Mouse (Mus musculus): ENCODE data around the gene Spata16. TPM values are rescaled to one million over a fixed set of nuclear protein-coding genes. Genes with fewer than 3 reads are reported as not detected.
"Not testable (repeated sequence)": the region's sequence is repeated elsewhere in the genome, so short reads cannot be mapped to it uniquely, and the experiment has no call there.

Spata16 gene
- not detected in 2 replicates for polyA plus RNA-seq (2016; fragmentation: Nextera tagmentation; extraction: Ambion mirVana)

DNA sequence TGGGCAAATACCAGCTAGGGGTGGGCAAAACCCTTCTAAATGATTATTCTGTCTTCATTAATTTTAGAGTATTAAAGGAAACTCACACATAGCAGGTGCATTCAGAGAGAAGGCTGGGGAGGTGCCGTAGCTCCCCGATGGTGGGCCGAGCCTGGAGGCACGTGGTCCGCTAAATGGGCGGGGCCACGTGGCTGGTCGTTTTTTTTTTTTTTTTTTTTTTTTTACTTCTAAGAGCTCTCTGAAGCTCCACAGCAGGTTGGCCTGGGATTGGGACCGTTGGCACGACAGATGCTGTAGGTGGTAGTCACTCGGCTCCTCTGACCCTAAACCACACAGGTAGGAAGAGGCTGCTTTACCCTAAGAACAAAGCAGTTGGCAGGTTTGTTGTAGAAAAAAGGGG is at the start of gene Spata16:
Gene Spata16 (plus strand): TSS at position 219 of the 400 bp plus-strand sequence.
- 73% methylated on average over 11 of the region's 11 CpGs for WGBS
- DNase-seq (ENCODE audit: low spot score): no peak

DNA sequence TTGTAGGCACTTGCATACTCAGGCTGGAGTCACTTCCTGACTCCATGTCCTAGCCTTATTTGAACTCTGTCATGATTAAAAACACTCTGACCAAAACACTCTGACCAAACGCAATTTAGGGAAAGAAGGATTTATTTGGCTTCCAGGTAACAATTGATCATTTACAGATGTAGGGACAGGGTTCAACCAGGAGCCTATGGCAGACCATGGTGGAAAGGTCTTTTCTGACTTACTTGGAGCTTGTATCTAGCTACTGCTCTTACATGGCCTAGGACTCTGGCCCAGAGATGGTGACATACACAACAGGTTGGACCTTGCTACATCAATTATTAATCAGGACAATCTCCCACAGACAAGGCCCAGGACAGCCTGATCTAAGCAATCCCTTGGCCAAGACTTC is 32.6 kb upstream of the Spata16 start:
- Histone ChIP-seq H3K4me1 (no peaks in the 10 kb centered on the region), H3K36me3 (replicated peaks) (no peaks in the 10 kb centered on the region), H3K27me3 (replicated peaks; ENCODE audit: low read depth, poor library complexity, severe bottlenecking) (no peaks in the 10 kb centered on the region), H3K9me3 (no peaks in the 10 kb centered on the region), H3K4me3 (no peak overlapping the region), H3K27ac (replicated peaks) (no peak overlapping the region)
- 73% methylated on average over 1 of the region's 1 CpGs for WGBS
- no peak for DNase-seq (ENCODE audit: low spot score)

More for the DNA sequence above, at the start of gene Spata16:
- Histone ChIP-seq H3K4me3 (no peak within 1 kb of the TSS), H3K9me3 (no peaks in the 10 kb centered on the region), H3K27me3 (replicated peaks; ENCODE audit: low read depth, poor library complexity, severe bottlenecking) (no peaks in the 10 kb centered on the region), H3K27ac (replicated peaks) (no peak within 1 kb of the TSS), H3K4me1 (peaks cover 4% of the 10 kb centered on the region; the same call in 1 of the 2 replicates), H3K36me3 (replicated peaks) (no peaks in the 10 kb centered on the region)

DNA sequence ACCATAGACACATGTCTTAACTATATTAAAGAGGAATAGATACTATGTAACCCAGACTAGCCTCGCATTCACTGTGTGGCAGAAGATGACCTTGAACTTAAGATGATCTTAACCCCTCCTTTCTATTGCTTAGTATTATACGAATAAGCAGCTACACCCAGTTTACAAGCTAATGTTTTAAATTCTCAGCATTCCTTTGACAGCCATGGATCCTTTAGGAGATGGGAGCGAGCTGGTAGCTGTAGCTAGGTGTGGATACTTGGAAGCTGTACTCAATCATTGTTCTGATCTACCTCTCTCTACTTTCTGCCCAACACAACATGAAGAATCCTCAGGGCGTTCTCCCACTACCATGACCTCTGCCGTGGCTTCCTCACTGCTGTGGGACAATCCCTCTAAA is 28.9 kb upstream of the Spata16 start:
- H3K4me3 ChIP-seq: no peak overlapping the region
- H3K9me3 ChIP-seq: no peaks in the 10 kb centered on the region
- 85% methylated on average over 5 of the region's 5 CpGs for WGBS
- DNase-seq (ENCODE audit: low spot score): no peak
- no peak overlapping the region for H3K27ac ChIP-seq (replicated peaks)
- no peaks in the 10 kb centered on the region for H3K27me3 ChIP-seq (replicated peaks; ENCODE audit: low read depth, poor library complexity, severe bottlenecking)
- no peaks in the 10 kb centered on the region for H3K4me1 ChIP-seq
- H3K36me3 ChIP-seq (replicated peaks): no peaks in the 10 kb centered on the region

DNA sequence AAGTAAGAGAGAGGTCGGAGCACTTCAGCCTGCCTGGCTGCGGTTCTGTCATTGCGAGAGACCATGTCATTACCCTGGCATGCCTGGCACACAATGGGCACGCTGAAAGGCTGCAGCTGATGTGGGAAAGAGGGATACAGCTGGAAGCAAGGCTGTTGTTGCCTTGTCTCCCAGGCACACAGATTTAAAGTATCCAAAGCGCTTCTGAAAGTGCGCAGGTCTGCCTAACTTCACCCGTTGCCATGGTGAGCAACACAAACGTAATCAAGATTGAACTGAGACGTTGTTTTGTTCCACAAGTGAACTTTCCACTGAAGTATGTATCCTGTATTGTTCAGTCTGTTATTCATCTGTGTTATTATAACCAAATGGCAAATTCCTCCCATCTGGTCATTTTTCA is 1.8 kb downstream of the Spata16 start:
- DNase-seq (ENCODE audit: low spot score): no peak
- 80% methylated on average over 9 of the region's 9 CpGs for WGBS
- Histone ChIP-seq H3K27ac (replicated peaks) (no peak overlapping the region), H3K4me3 (no peak overlapping the region), H3K27me3 (replicated peaks; ENCODE audit: low read depth, poor library complexity, severe bottlenecking) (no peaks in the 10 kb centered on the region), H3K36me3 (replicated peaks) (no peaks in the 10 kb centered on the region), H3K9me3 (no peaks in the 10 kb centered on the region), H3K4me1 (peaks cover 4% of the 10 kb centered on the region; the same call in 1 of the 2 replicates)

DNA sequence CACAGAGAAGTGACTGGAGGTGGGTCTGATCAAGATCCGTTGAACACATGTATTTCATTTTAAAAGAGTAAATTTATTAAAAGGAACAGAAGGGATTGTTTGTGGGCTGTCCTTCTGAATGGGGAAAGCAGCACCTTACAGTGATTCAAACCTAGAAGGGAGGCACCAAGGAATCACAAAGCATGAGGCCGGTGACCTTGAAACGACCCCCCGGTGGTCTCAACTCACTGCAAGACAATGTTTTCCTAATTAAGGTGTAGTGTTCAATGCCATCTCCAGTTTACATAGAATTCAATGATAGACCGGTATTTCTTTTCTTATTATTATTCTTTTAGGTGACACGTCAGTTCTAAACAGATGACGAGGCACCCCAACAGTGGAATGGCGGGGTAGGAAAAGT is 2.4 kb downstream of the Spata16 start:
- peaks cover 4% of the 10 kb centered on the region; the same call in 1 of the 2 replicates for H3K4me1 ChIP-seq
- no peaks in the 10 kb centered on the region for H3K36me3 ChIP-seq (replicated peaks)
- H3K27me3 ChIP-seq (replicated peaks; ENCODE audit: low read depth, poor library complexity, severe bottlenecking): no peaks in the 10 kb centered on the region
- no peak for DNase-seq (ENCODE audit: low spot score)
- no peaks in the 10 kb centered on the region for H3K9me3 ChIP-seq
- H3K27ac ChIP-seq (replicated peaks): no peak overlapping the region
- 79% methylated on average over 8 of the region's 8 CpGs for WGBS
- H3K4me3 ChIP-seq: no peak overlapping the region

DNA sequence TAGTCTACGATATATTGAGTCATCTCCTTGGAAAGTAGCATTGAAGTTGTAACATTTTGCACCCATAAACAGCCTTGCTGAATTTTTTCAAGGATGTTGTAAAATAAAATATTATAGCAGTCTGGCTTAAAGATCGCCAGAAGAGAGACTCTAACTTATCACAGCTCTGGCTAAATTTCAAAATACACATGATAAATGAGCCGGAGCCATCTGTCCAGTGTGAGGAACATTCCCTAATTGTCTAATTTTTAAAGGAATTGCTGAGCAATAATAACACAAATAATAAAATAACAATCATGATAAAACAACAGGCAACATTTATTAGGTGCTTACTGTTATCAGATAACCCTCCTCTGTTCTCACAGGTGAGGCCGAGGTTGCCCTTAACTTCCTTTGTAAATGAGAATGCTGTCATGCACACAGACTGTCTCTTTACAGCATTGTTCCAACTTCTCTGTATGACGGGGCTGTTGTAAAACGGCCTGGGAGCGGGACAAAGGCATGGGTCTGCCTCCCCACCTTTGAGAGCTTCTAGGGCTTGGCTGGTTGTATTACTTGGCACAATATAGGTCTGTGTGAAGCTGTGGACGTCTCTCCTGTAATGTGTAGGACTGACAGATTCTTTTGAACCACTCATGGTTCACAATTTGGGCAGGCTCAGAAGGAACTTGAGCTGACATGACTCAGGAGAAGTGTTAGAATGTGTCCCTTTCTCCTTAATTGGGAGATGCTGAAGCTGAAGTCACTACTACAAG is 3.1 kb downstream of the Spata16 start:
- WGBS: 73% methylated on average over 8 of the region's 8 CpGs
- no peak for DNase-seq (ENCODE audit: low spot score)
- no peaks in the 10 kb centered on the region for H3K9me3 ChIP-seq
- no peak overlapping the region for H3K4me3 ChIP-seq
- H3K36me3 ChIP-seq (replicated peaks): no peaks in the 10 kb centered on the region
- no peak overlapping the region for H3K27ac ChIP-seq (replicated peaks)
- H3K27me3 ChIP-seq (replicated peaks; ENCODE audit: low read depth, poor library complexity, severe bottlenecking): no peaks in the 10 kb centered on the region
- H3K4me1 ChIP-seq: peaks cover 4% of the 10 kb centered on the region; the same call in 1 of the 2 replicates

DNA sequence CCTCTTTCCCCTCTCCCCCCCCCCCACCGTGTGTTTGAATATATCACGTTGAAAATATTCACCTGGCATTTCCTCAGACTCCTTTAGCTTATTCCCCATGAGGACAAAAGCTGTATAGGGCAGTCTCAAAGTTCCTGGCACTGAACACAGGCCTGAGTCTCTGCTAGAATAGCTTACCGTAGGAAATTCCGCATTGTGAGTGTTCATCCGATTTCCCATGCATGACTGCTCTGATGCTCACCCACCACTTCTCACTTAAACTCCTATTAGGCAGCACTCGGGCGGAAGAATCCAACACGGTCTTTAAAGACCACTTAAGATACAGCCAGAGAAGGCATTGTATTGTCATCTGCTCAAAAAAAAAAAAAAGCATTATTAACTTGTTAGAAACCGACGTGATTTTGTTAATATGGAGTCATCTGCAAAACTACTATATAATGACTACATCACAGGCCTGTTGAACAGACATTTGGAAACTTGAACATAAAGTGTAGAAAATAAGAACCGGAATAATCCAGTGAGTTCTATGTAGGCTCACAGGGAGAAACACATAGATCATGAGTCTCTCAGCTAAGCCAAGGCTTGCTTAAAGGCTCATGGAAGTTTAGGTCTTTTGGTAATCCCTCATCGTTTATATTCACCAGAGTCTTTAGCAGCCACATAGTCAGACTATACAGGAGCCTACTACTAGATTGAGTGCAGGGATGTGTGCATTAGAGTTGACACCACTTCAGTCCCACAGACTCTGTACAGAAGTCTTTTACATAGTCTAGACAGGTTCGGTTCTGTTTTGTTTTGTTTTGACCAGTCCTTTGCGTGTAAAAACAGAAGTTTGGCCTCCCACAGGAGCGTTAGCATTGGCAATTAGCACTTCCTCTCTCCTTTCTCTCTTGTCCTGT is 4.2 kb downstream of the Spata16 start:
- peak; percentile 18 for DNase-seq (ENCODE audit: low spot score)
- H3K27ac ChIP-seq (replicated peaks): no peak overlapping the region
- H3K4me1 ChIP-seq: peaks cover 4% of the 10 kb centered on the region; the same call in 1 of the 2 replicates
- WGBS: 62% methylated on average over 15 of the region's 15 CpGs
- H3K27me3 ChIP-seq (replicated peaks; ENCODE audit: low read depth, poor library complexity, severe bottlenecking): no peaks in the 10 kb centered on the region
- H3K9me3 ChIP-seq: no peaks in the 10 kb centered on the region
- no peaks in the 10 kb centered on the region for H3K36me3 ChIP-seq (replicated peaks)
- H3K4me3 ChIP-seq: no peak overlapping the region

DNA sequence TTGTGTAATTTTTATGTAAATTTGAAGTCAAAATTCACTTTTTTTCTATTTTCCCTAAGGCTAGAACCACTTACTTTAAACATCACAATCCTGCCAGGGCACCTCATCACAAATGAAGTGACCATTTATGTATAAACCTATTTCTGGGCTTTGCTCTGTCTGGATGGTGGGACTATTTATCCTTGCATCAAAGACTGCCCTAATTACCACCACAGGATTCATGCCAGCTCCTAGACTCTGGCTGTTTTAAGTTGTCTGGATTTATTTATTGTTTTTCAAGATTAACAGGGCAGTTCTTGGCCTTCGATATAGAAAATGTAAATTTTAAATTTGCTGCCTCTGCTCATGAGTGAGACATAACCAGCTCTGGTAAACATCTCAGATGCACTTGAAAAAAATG is 6.7 kb downstream of the Spata16 start:
- WGBS: 86% methylated on average over 1 of the region's 1 CpGs
- Histone ChIP-seq H3K36me3 (replicated peaks) (no peaks in the 10 kb centered on the region), H3K27me3 (replicated peaks; ENCODE audit: low read depth, poor library complexity, severe bottlenecking) (no peaks in the 10 kb centered on the region), H3K4me3 (no peak overlapping the region), H3K4me1 (peaks cover 2% of the 10 kb centered on the region; the same call in 1 of the 2 replicates), H3K9me3 (no peaks in the 10 kb centered on the region), H3K27ac (replicated peaks) (no peak overlapping the region)
- no peak for DNase-seq (ENCODE audit: low spot score)

DNA sequence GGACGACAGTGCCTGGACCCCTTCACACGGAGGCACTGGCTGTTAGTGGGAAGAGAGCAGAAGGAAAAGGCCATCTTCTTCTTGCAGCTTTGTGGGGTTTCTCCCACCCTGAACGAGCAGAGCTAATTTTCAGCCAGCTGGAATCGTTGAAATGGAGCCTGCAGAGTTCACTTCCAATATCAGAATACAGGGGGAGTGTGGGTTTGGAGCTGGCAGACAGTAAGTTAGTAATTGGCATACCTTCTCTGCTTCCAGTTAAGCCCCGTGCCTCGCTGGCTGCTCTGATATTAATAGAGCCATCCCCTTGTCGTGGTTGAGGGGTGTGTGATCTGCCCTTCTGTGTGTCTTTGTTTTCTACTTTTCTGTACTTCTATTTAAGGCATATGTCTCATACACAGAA is 9.4 kb downstream of the Spata16 start:
- Histone ChIP-seq H3K4me3 (no peak overlapping the region), H3K27me3 (replicated peaks; ENCODE audit: low read depth, poor library complexity, severe bottlenecking) (no peaks in the 10 kb centered on the region), H3K27ac (replicated peaks) (no peak overlapping the region), H3K36me3 (replicated peaks) (no peaks in the 10 kb centered on the region), H3K4me1 (no peaks in the 10 kb centered on the region), H3K9me3 (no peaks in the 10 kb centered on the region)
- WGBS: 77% methylated on average over 7 of the region's 7 CpGs
- no peak for DNase-seq (ENCODE audit: low spot score)

DNA sequence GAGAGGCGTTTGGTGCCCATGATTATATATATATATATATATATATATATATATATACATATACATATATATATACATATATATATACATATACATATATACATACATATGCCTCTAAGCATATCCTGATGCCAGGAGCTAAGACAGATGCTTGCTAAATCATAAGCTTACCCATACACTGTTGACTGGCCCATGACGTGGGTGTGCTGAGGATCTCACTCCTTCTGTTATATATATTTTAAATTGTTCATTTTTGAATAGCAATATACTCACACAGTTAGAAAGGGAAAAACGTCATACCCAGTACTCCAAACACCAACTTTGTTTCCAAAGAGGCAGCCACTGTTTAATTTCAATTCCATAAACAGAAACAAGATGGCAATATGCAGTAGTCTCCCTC is 48.4 kb downstream of the Spata16 start:
- Histone ChIP-seq H3K4me1 (no peaks in the 10 kb centered on the region), H3K36me3 (replicated peaks) (no peaks in the 10 kb centered on the region), H3K9me3 (no peaks in the 10 kb centered on the region), H3K27me3 (replicated peaks; ENCODE audit: low read depth, poor library complexity, severe bottlenecking) (no peaks in the 10 kb centered on the region), H3K27ac (replicated peaks) (no peak overlapping the region), H3K4me3 (no peak overlapping the region)
- DNase-seq (ENCODE audit: low spot score): no peak
- WGBS: 80% methylated on average over 3 of the region's 3 CpGs

DNA sequence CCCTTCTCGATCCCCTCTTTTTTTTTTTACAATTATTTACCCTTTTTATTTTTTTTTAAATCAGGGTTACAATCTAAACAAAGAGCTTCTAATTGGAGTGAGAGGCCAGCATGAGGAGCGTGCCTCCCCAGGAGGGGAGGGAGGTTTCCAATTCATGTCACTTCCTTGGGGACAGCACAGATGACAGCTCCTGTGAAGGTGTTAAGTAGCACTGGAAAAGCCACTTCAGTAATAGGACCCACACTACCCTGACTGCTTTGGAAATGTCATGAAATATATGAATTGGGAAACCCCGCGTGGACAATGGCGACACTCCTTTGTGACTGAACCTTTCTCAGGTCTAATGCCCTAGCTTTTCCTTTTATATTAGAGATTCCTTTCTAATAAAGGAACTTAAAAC is 72.1 kb downstream of the Spata16 start:
- not testable (repeated sequence) for H3K36me3 ChIP-seq (replicated peaks); DNase-seq (ENCODE audit: low spot score); H3K27ac ChIP-seq (replicated peaks); H3K4me1 ChIP-seq; H3K9me3 ChIP-seq; H3K27me3 ChIP-seq (replicated peaks; ENCODE audit: low read depth, poor library complexity, severe bottlenecking); H3K4me3 ChIP-seq
- WGBS: 78% methylated on average over 5 of the region's 5 CpGs

DNA sequence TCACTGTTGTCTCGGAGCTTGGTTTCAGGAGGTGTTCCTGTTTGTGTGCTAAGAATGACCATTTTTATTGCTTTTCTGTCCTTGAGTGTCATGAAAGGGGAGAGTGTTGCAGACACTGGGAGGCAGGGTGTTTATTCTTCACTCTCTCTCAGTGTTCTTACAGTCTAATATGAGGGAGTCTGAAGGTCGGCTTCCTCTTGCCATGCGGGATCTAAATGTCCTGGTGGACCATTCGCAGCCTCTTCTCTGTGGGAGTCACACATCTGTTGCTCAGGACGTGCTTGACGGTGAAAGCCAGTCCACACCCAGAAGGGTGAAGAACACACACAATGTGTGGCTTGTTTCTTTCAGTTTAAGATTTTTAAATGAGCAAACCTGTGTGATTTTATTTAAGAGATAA is 90.1 kb downstream of the Spata16 start:
- no peak overlapping the region for H3K27ac ChIP-seq (replicated peaks)

DNA sequence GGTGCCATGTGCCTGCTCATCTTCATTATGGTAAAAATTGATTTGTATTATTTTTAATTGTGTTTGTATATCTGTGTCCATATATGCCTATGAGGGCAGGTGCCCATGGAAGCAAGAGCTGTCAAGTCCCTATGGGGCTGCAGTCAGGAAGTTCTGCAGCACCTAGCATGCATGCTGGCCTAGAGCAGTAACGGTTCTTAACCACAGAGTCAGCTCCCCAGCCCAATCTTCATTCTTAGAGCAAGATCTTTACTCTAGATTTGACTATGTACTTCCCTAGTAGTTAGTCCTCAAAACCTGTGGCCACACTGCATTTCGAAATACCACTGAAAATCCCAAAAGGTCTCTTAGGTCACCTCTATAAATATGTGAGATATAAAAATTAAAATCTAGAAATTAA is 113.1 kb downstream of the Spata16 start:
- 83% methylated on average over 2 of the region's 2 CpGs for WGBS
- Histone ChIP-seq H3K9me3 (no peaks in the 10 kb centered on the region), H3K4me1 (no peaks in the 10 kb centered on the region), H3K27me3 (replicated peaks; ENCODE audit: low read depth, poor library complexity, severe bottlenecking) (no peaks in the 10 kb centered on the region), H3K4me3 (no peak overlapping the region), H3K27ac (replicated peaks) (no peak overlapping the region), H3K36me3 (replicated peaks) (no peaks in the 10 kb centered on the region)
- DNase-seq (ENCODE audit: low spot score): no peak

More for the DNA sequence above, 90.1 kb downstream of the Spata16 start:
- no peak overlapping the region for H3K4me3 ChIP-seq
- H3K4me1 ChIP-seq: no peaks in the 10 kb centered on the region
- H3K9me3 ChIP-seq: no peaks in the 10 kb centered on the region
- no peaks in the 10 kb centered on the region for H3K27me3 ChIP-seq (replicated peaks; ENCODE audit: low read depth, poor library complexity, severe bottlenecking)
- WGBS: 72% methylated on average over 6 of the region's 6 CpGs
- no peaks in the 10 kb centered on the region for H3K36me3 ChIP-seq (replicated peaks)
- DNase-seq (ENCODE audit: low spot score): no peak
